Mouse (Mus musculus) embryonic facial prominence, embryonic 11.5 days (tissue): ENCODE measurements around the gene Neurog1. TPM values are rescaled to one million over a fixed set of nuclear protein-coding genes. Genes with fewer than 3 reads are reported as not detected.
A peak's percentile ranks its signal among the peaks of the same experiment; 100 is the strongest.

Experiments used
- ATAC-seq: fragments of 200-750 bp; cut with Nextera tagmentation; replicated peaks from 2 replicates; pipeline ENCODE4 v1.8.0; 2017; ENCODE audit warnings: low read depth; ENCODE audit not compliant: insufficient number of reproducible peaks, low FRiP score, low TSS enrichment
- DNase-seq: peaks from one replicate; pipeline ENCODE4 v3.0.0-alpha.2; 2015; ENCODE audit warnings: low spot score
- H3K27ac ChIP-seq: fragments of 300-500 bp; sonication (generic); replicated peaks from 2 replicates; pipeline ENCODE4 v1.5.1; 2014; ENCODE audit warnings: mild to moderate bottlenecking, low read depth, low read length, control low read depth
- H3K27me3 ChIP-seq: fragments of 300-500 bp; sonication (generic); 2 replicates; pipeline ENCODE4 v1.6.1; 2014; ENCODE audit warnings: mild to moderate bottlenecking, low read length, moderate library complexity, mixed read lengths; ENCODE audit not compliant: control insufficient read depth, insufficient read depth
- H3K36me3 ChIP-seq: fragments of 300-500 bp; sonication (generic); replicated peaks from 2 replicates; pipeline ENCODE4 v1.6.1; 2014; ENCODE audit warnings: low read depth, mild to moderate bottlenecking, low read length, moderate library complexity, mixed read lengths; ENCODE audit not compliant: control insufficient read depth, insufficient read depth
- H3K4me1 ChIP-seq: fragments of 300-500 bp; sonication (generic); 2 replicates; pipeline ENCODE4 v1.6.1; 2014; ENCODE audit warnings: low read length, mixed read lengths; ENCODE audit not compliant: control insufficient read depth, insufficient read depth
- H3K4me2 ChIP-seq: fragments of 300-500 bp; sonication (generic); 2 replicates; pipeline ENCODE4 v1.6.1; 2014; ENCODE audit warnings: low read depth, mild to moderate bottlenecking, control low read depth, low read length, moderate library complexity
- H3K4me3 ChIP-seq: fragments of 300-500 bp; sonication (generic); 2 replicates; pipeline ENCODE4 v1.5.1; 2014; ENCODE audit warnings: low read depth, low read length, control low read depth
- H3K9ac ChIP-seq: fragments of 300-500 bp; sonication (generic); replicated peaks from 2 replicates; pipeline ENCODE4 v1.6.1; 2014; ENCODE audit warnings: mild to moderate bottlenecking, control low read depth, low read length
- H3K9me3 ChIP-seq: fragments of 300-500 bp; sonication (generic); replicated peaks from 2 replicates; pipeline ENCODE4 v1.6.1; 2016; ENCODE audit warnings: mild to moderate bottlenecking, low read length, inconsistent platforms, mixed read lengths; ENCODE audit not compliant: control insufficient read depth
- WGBS: fragments of 180-500 bp; shearing (Covaris S2); extraction: QIAGEN DNeasy Blood & Tissue Kit; methylation state at CpG from one replicate; pipeline ENCODE4 v1.1.7; 2014; 5-methylcytosine and 5-hydroxymethylcytosine counted together
- polyA plus RNA-seq: library from polyadenylated mRNA; unstranded; fragments of >200 nt; fragmentation: Nextera tagmentation; extraction: Ambion mirVana; gene quantifications from 2 replicates; pipeline ENCODE4 v1.2.1, GENCODE M21; 2014

Gene Neurog1
- 8.6 and 10.5 TPM in 2 replicates for polyA plus RNA-seq

- H3K9me3 ChIP-seq = no peaks in the 10 kb centered on the region
- under 1% methylated on average over 59 of the region's 65 CpGs for WGBS
- ATAC-seq = peak; percentile 70
These were observed at the start of gene Neurog1 for GRCm38 (mm10) chr13:56251924-56252619. Gene Neurog1 (minus strand): TSS chr13:56252163.

GRCm38 (mm10) chr13:56299336-56299735, 47.4 kb upstream of the Neurog1 start:
- Histone ChIP-seq H3K9ac (no peak overlapping the region), H3K4me1 (peaks cover 7% of the 10 kb centered on the region), H3K27ac (no peak overlapping the region), H3K9me3 (no peaks in the 10 kb centered on the region), H3K27me3 (peaks cover 34% of the 10 kb centered on the region), H3K4me2 (no peak overlapping the region), H3K36me3 (no peaks in the 10 kb centered on the region), H3K4me3 (no peak overlapping the region)
- DNase-seq (no peak), ATAC-seq (no peak)
- WGBS = 90% methylated on average over 11 of the region's 11 CpGs

More at GRCm38 (mm10) chr13:56251924-56252619, at the start of gene Neurog1:
- peak; percentile 56 for DNase-seq
- Histone ChIP-seq H3K27me3 (peaks cover 95% of the 10 kb centered on the region), H3K4me1 (no peaks in the 10 kb centered on the region; the same call in 1 of the 2 replicates), H3K4me2 (peak within 1 kb of the TSS; percentile 41), H3K27ac (peak within 1 kb of the TSS; percentile 13; the same call in 1 of the 2 replicates), H3K4me3 (peak within 1 kb of the TSS; percentile 19), H3K9ac (peak within 1 kb of the TSS; percentile 9; the same call in 1 of the 2 replicates), H3K36me3 (no peaks in the 10 kb centered on the region)

GRCm38 (mm10) chr13:56296659-56297020, 44.7 kb upstream of the Neurog1 start:
- Histone ChIP-seq H3K27me3 (peaks cover 44% of the 10 kb centered on the region), H3K4me2 (peak overlapping the region; percentile 64), H3K4me3 (peak overlapping the region; percentile 44), H3K4me1 (peaks cover 7% of the 10 kb centered on the region), H3K9me3 (no peaks in the 10 kb centered on the region), H3K27ac (no peak overlapping the region), H3K36me3 (no peaks in the 10 kb centered on the region), H3K9ac (peak overlapping the region; percentile 54)
- DNase-seq (no peak), ATAC-seq (no peak)
- 7% methylated on average over 8 of the region's 8 CpGs for WGBS

- no peaks in the 10 kb centered on the region for H3K9me3 ChIP-seq
- H3K36me3 ChIP-seq = no peaks in the 10 kb centered on the region
- H3K4me1 ChIP-seq = peaks cover 7% of the 10 kb centered on the region
- peak; percentile 46 for DNase-seq
- H3K9ac ChIP-seq = peak within 1 kb of the TSS; percentile 54
- H3K4me2 ChIP-seq = peak within 1 kb of the TSS; percentile 64
- peak within 1 kb of the TSS; percentile 44 for H3K4me3 ChIP-seq
- no peak within 1 kb of the TSS; the same call in none of the 2 replicates for H3K27ac ChIP-seq
- WGBS = under 1% methylated on average over 72 of the region's 76 CpGs
- no peak for ATAC-seq
- peaks cover 44% of the 10 kb centered on the region for H3K27me3 ChIP-seq
These were observed 44.1 kb upstream of the Neurog1 start, which contains the start of gene Cxcl14 for GRCm38 (mm10) chr13:56295943-56296658. Gene Cxcl14 (minus strand): TSS chr13:56296551.

GRCm38 (mm10) chr13:56295586-56295942, 43.6 kb upstream of the Neurog1 start:
- no peak for DNase-seq
- WGBS = 3% methylated on average over 13 of the region's 13 CpGs
- H3K9me3 ChIP-seq = no peaks in the 10 kb centered on the region

GRCm38 (mm10) chr13:56294908-56295307, 42.9 kb upstream of the Neurog1 start:
- no peak overlapping the region for H3K27ac ChIP-seq
- no peak for DNase-seq
- no peak for ATAC-seq

More at GRCm38 (mm10) chr13:56295586-56295942, 43.6 kb upstream of the Neurog1 start:
- Histone ChIP-seq H3K9ac (peak overlapping the region; percentile 54), H3K27me3 (peaks cover 44% of the 10 kb centered on the region), H3K4me2 (peak overlapping the region; percentile 64), H3K4me3 (peak overlapping the region; percentile 44), H3K27ac (no peak overlapping the region; the same call in 1 of the 2 replicates), H3K4me1 (peaks cover 7% of the 10 kb centered on the region), H3K36me3 (no peaks in the 10 kb centered on the region)
- no peak for ATAC-seq

GRCm38 (mm10) chr13:56289998-56290397, 38.0 kb upstream of the Neurog1 start:
- no peak for ATAC-seq
- Histone ChIP-seq H3K4me2 (no peak overlapping the region), H3K27ac (0 out of 2 replicates have a peak overlapping the region, but pooled peaks have one; percentile 41), H3K4me3 (no peak overlapping the region), H3K36me3 (no peaks in the 10 kb centered on the region), H3K27me3 (peaks cover 17% of the 10 kb centered on the region), H3K9ac (no peak overlapping the region), H3K9me3 (no peaks in the 10 kb centered on the region), H3K4me1 (peaks cover 4% of the 10 kb centered on the region)
- no peak for DNase-seq
- 84% methylated on average over 6 of the region's 6 CpGs for WGBS

More at GRCm38 (mm10) chr13:56294908-56295307, 42.9 kb upstream of the Neurog1 start:
- Histone ChIP-seq H3K4me1 (peaks cover 7% of the 10 kb centered on the region), H3K9ac (peak overlapping the region; percentile 54), H3K9me3 (no peaks in the 10 kb centered on the region), H3K4me3 (peak overlapping the region; percentile 44), H3K4me2 (peak overlapping the region; percentile 64), H3K36me3 (no peaks in the 10 kb centered on the region), H3K27me3 (peaks cover 44% of the 10 kb centered on the region)
- under 1% methylated on average over 10 of the region's 10 CpGs for WGBS
